Mouse (Mus musculus) bone marrow macrophage, adult 2 months (primary cell): ENCODE measurements at regions not wholly inside any gene's neighbourhood (a gene's known extent, or its start where the extent isn't known, plus 50 kb on each side); places are given as distances from the start of the nearest gene placed in this dataset.

Experiments
- CTCF ChIP-seq: IDR thresholded peaks from 2 replicates; pipeline ENCODE4 v1.5.1; 2012; ENCODE audit warnings: low read depth, mild to moderate bottlenecking, low read length, moderate library complexity
- POLR2A ChIP-seq: IDR thresholded peaks from 2 replicates; pipeline ENCODE4 v1.6.1; 2012; ENCODE audit warnings: mild to moderate bottlenecking, low read depth, low read length, borderline replicate concordance

GRCm38 (mm10) chr8:109012655-109013054 lies 481.2 kb upstream of the Pmfbp1 start:
- TF ChIP-seq POLR2A (no peak), CTCF (no peak)
